Mouse (Mus musculus) cerebellum, adult 2 months (tissue): Measurements from ENCODE around the gene Sema4d. TPM values are rescaled to one million over a fixed set of nuclear protein-coding genes. Genes with fewer than 3 reads are reported as not detected.
A peak's percentile ranks its signal among the peaks of the same experiment; 100 is the strongest.

Experiments
- DNase-seq, 2 experiments: peaks; one replicate each; pipeline ENCODE4 v3.0.0; 2021
- H3K27ac ChIP-seq: fragments of 200-500 bp; 2 replicates; pipeline ENCODE4 v1.5.1; 2012; ENCODE audit warnings: low read length, control low read depth, inconsistent platforms; ENCODE audit not compliant: insufficient read depth
- H3K27me3 ChIP-seq: fragments of 200-500 bp; 2 replicates; pipeline ENCODE4 v1.6.1; 2012; ENCODE audit warnings: inconsistent platforms, mild to moderate bottlenecking, low read length, moderate library complexity; ENCODE audit not compliant: control insufficient read depth, insufficient read depth
- H3K4me1 ChIP-seq: fragments of 200-500 bp; 2 replicates; pipeline ENCODE4 v1.6.1; 2011; ENCODE audit warnings: low read length; ENCODE audit not compliant: control insufficient read depth, insufficient read depth
- H3K4me3 ChIP-seq: fragments of 200-500 bp; replicated peaks from 2 replicates; pipeline ENCODE3; 2011; ENCODE audit warnings: mild to moderate bottlenecking, low read depth, low read length, control low read depth; ENCODE audit not compliant: insufficient read depth
- CTCF ChIP-seq: fragments of 200-500 bp; IDR thresholded peaks from 2 replicates; pipeline ENCODE4 v1.5.1; 2011; ENCODE audit warnings: low read depth, mild to moderate bottlenecking, control low read depth, low read length, moderate library complexity, borderline replicate concordance; ENCODE audit not compliant: insufficient read depth
- POLR2A ChIP-seq: fragments of 200-500 bp; IDR thresholded peaks from 2 replicates; pipeline ENCODE4 v1.6.1; 2011; ENCODE audit warnings: low read length, control low read depth, borderline replicate concordance; ENCODE audit not compliant: insufficient read depth
- WGBS: fragments of 180-500 bp; shearing (Covaris S2); methylation state at CpG from one replicate; pipeline ENCODE4 v1.1.7; 2018; 5-methylcytosine and 5-hydroxymethylcytosine counted together
- polyA plus RNA-seq: library from polyadenylated mRNA; depleted of rRNA; stranded (reverse); fragments of >200 nt; gene quantifications from 2 replicates; pipeline ENCODE4 v1.2.3, GENCODE M21; 2012

The Sema4d gene
- polyA plus RNA-seq, 1 experiment, result 116 TPM

DNA sequence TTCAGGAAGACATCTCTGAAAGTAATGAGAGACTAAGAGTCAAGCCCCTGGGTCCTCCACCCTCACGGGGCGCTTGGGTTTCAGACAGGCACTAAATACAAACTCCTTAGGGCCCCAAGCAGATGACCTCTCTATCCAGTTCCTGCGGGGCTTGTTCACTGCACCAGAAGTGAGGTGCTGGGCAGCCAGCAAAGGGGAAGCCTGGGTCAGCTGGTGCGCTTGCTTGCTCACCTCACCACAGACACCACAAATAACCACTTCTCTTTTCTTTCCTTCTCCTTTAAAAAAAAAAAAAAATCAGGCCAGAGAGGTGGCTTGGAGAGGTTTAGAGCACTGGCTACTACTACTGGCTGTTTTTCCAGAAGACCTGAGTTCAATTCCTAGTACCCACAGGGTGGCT lies 59.0 kb downstream of the Sema4d start:
- no peak for DNase-seq
- TF ChIP-seq POLR2A, result no peak
- no peak for TF ChIP-seq CTCF
- WGBS, result 88% methylated on average over 4 of the region's 4 CpGs

DNA sequence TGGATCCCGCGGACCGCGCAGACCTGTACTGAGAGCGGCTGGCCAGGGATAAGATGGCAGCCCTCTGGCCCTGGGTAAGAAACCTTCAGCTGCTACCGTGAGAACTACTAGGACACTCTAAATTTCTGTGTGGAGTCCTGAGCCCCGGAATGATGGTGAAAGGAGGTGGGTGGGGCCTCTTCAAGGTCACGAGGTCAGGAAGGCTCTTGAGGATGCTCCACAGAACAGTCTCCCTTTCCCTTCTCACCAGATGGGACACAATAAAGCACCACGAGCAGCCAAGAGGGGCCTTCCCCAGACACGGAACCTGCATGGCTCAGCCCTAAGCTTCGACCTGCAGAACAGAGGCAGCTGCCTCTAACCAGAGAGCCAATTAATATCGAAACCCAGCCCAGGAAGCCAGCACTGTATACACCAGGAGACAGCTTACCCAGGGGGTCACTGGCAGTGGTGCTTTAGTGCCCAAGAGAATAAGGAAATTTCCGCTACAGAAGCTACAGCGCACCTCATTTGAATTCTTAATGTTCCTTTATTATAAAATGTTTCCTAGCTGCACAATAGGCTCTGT lies 61.4 kb downstream of the Sema4d start:
- TF ChIP-seq POLR2A, result no peak
- no peak for TF ChIP-seq CTCF
- 62% methylated on average over 14 of the region's 14 CpGs for WGBS

More for the DNA sequence above, 59.0 kb downstream of the Sema4d start:
- no peaks in the 10 kb centered on the region for H3K27me3 ChIP-seq
- peaks cover 58% of the 10 kb centered on the region for H3K4me1 ChIP-seq
- no peak overlapping the region for H3K4me3 ChIP-seq
- no peak overlapping the region for H3K27ac ChIP-seq

DNA sequence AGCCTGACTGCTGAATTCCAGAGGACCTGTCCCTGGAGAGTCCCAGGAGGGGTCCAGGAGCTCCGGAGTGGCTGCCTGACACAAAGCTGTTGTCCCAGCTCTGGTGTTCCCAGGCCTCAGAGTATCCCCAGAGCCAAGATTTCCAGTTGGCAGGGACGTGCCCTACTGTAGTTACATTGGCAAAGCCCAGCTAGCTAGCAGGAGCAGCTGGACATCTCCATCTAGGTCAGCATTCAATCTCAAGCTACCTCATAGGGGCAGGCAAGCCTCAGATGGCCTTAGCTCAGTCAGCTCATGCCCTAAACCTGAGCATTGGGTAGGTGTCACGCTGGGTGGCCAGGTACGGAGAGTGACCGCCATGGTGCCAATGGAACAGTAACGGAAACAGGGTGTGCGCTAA lies 62.1 kb downstream of the Sema4d start:
- no peak overlapping the region for H3K4me3 ChIP-seq
- peak; percentile 79 to 90 for DNase-seq
- H3K27me3 ChIP-seq, result no peaks in the 10 kb centered on the region
- peak overlapping the region; percentile 72 for H3K27ac ChIP-seq
- no peak for TF ChIP-seq POLR2A
- TF ChIP-seq CTCF, result no peak
- WGBS, result 7% methylated on average over 7 of the region's 7 CpGs
- peaks cover 47% of the 10 kb centered on the region for H3K4me1 ChIP-seq

More for the DNA sequence above, 61.4 kb downstream of the Sema4d start:
- no peak for DNase-seq
- Histone ChIP-seq H3K27ac (peak overlapping the region; percentile 72), H3K4me3 (no peak overlapping the region), H3K4me1 (peaks cover 50% of the 10 kb centered on the region), H3K27me3 (no peaks in the 10 kb centered on the region)

DNA sequence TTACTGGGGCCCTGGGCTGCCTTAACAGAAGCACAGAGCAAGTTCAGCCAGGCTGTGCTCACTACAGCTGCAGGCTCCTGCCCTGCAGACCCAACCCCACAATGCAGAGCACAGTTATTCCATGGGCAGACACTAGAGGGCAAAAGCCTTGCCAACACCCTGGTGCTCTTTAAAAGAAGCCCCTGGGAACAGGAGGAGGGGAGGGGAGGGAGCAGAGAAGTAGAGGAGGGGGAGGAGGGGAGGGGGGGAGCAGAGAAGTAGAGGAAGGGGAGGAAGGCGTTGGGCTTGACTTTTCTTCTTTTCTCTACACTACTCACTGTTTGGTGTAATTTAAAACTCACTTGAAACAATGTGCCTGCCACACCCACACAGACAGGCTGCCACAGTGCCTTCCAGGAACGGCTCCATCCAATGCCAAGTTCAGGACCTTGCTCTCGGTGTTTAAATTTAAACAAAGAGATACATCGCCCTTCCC lies 63.6 kb downstream of the Sema4d start:
- no peak for DNase-seq
- H3K4me3 ChIP-seq, result no peak overlapping the region
- TF ChIP-seq CTCF (peak; percentile 8; the same call in 1 of the 2 replicates), POLR2A (no peak)
- H3K27ac ChIP-seq, result no peak overlapping the region
- H3K4me1 ChIP-seq, result peaks cover 62% of the 10 kb centered on the region
- H3K27me3 ChIP-seq, result no peaks in the 10 kb centered on the region
- WGBS, result 15% methylated on average over 4 of the region's 4 CpGs

DNA sequence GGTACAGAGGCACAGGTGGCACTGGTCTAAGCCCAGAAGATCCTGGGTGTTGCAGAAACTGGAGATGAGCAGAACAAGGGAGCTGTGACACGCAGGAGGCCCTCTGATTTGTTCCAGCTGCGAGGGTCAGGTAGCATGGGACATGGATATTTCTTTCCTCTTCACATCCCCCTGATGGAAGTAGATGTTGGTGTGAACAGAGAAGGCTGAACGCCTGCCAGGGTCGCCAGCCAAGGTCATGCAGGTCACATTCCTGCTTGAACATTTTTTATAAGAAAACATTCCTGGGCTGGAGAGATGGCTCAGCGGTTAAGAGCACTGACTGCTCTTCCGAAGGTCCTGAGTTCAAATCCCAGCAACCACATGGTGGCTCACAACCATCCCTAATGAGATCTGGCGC lies 66.2 kb downstream of the Sema4d start:
- Histone ChIP-seq H3K27me3 (no peaks in the 10 kb centered on the region), H3K27ac (no peak overlapping the region), H3K4me3 (no peak overlapping the region), H3K4me1 (peaks cover 54% of the 10 kb centered on the region)
- DNase-seq, result no peak
- 82% methylated on average over 7 of the region's 7 CpGs for WGBS
- TF ChIP-seq CTCF, result no peak
- TF ChIP-seq POLR2A, result no peak

DNA sequence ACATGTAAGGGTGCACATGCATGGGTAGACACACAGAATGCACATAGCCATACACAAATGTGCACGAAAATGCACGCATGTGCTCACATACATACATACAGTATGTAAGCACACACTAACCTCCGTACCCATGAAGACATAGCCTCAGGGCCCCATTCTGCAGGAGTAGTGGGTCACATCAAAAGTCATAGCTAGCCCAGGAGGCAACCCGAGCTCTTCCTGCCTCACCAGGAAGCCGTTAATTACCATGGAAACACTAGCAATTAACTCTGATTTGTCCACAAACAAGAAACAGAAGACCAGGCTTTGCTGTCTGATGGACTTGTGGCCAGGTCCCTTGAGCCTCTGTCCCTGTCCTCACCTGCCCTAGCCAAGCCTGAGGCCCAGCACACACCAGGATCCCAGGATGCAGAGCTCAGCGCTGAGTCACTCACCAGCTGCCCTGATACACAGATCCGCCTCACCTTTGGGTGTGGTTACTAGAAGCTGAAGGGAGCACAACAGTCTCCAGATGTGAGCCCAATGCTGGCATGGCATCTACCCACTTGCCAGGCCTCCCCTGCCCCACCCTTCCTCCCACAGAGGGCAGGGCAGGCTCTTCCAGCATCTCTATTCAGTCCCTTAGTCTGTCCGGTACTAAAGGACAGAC lies 67.5 kb downstream of the Sema4d start:
- TF ChIP-seq CTCF (no peak), POLR2A (no peak)
- peaks cover 41% of the 10 kb centered on the region for H3K4me1 ChIP-seq

DNA sequence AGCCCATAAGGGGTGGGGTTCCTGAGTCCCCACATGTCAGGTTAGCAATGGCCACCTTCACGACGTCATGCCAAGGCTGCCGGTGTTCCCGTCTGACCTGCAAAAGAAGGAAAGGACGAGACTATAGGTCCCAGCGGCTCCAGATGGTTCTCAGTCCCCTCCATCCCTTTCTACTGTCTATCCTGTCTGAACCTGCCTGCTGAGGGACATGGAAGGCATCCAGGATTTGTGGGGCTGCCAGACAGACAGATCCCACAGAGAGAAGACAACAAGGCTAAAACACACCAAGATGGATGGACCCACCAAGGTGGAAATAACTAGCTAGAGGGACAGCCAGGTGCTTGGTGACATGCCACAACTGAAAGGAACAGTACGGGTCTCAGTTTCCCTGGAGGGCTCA lies 68.1 kb downstream of the Sema4d start:
- DNase-seq, result peak; percentile 49 to 56
- Histone ChIP-seq H3K27ac (no peak overlapping the region), H3K27me3 (no peaks in the 10 kb centered on the region), H3K4me3 (no peak overlapping the region), H3K4me1 (peaks cover 35% of the 10 kb centered on the region)
- WGBS, result 15% methylated on average over 7 of the region's 7 CpGs
- no peak for TF ChIP-seq CTCF
- TF ChIP-seq POLR2A, result no peak

More for the DNA sequence above, 67.5 kb downstream of the Sema4d start:
- 47% methylated on average over 8 of the region's 8 CpGs for WGBS
- H3K27me3 ChIP-seq, result no peaks in the 10 kb centered on the region
- H3K4me3 ChIP-seq, result no peak overlapping the region
- 0 out of 2 replicates have a peak overlapping the region, but pooled peaks have one; percentile 54 for H3K27ac ChIP-seq
- peak in 1 of 2 experiments; percentile 64 for DNase-seq

DNA sequence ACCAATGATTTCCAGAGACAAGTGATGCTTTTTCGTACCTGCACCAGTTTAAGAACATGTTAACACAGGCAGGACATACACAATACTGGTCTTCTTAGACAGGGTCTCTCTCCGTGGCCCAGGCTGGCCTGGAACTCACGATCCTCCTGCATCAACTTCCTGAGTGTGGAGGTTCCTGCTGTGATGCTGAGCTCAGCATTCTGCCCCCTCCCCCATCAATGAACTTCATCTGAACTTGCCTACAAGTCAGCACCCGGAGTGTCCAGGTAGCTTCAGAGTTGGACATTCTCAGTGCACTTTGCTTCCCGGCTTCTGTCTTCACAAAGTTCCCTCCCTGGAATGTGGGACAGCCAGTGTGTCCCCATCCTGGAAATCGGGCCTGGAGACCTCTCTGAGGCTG lies 69.0 kb downstream of the Sema4d start:
- WGBS, result 86% methylated on average over 6 of the region's 6 CpGs

More for the DNA sequence above, 69.0 kb downstream of the Sema4d start:
- no peaks in the 10 kb centered on the region for H3K27me3 ChIP-seq
- peaks cover 27% of the 10 kb centered on the region for H3K4me1 ChIP-seq
- TF ChIP-seq POLR2A (no peak), CTCF (no peak)
- no peak overlapping the region for H3K4me3 ChIP-seq
- DNase-seq, result no peak
- H3K27ac ChIP-seq, result no peak overlapping the region
